Mouse (Mus musculus) liver, postnatal 0 days (tissue): ENCODE measurements around the gene Prkca.

Experiments
- CTCF ChIP-seq: sonication (generic); IDR thresholded peaks from 2 replicates; pipeline ENCODE4 v1.5.1; 2016; ENCODE audit warnings: antibody characterized with exemption, low read depth
- EP300 ChIP-seq: IDR thresholded peaks from 2 replicates; pipeline ENCODE4 v1.6.1; 2016; ENCODE audit warnings: antibody characterized with exemption, low read depth, mild to moderate bottlenecking

- TF ChIP-seq CTCF (no peak), EP300 (no peak)
Measured at GRCm38 (mm10) chr11:108200679-108201586, 142.8 kb downstream of the Prkca start.
